ENCODE assay signal across 31 mouse cellular contexts in genomic region chr1:26649704-26650388, GRCm38 (mm10). TPM values are rescaled to one million over a fixed set of nuclear protein-coding genes. Genes with fewer than 3 reads are reported as not detected.
DNase-seq lines count a peak whose midpoint lies in the region; ATAC-seq lines count a peak whose summit lies in the region.
"Had no signal": no experiment of that assay in that cellular context is flagged by ENCODE, and none has a peak within 500 bp of the region (broad histone marks: within the 10 kb centered on the region; RNA-seq: fewer than 3 reads in every experiment).

No protein-coding gene starts in this region.

- H3K4me3 ChIP-seq in forebrain, embryonic 14.5 days (ENCODE audit: low read depth, low read length) = no peak overlapping the region
- no peak overlapping the region for H3K4me3 ChIP-seq in forebrain, embryonic 13.5 days
- H3K4me3 ChIP-seq in midbrain, embryonic 13.5 days (replicated peaks) = no peak overlapping the region
- H3K4me3 ChIP-seq: heart, embryonic 10.5 days; intestine, embryonic 15.5 days; limb, embryonic 12.5 days had no signal

- no peaks in the 10 kb centered on the region for H3K27me3 ChIP-seq in forebrain, embryonic 14.5 days (replicated peaks; ENCODE audit: control insufficient read depth, insufficient read depth, low read length)
- no peaks in the 10 kb centered on the region for H3K27me3 ChIP-seq in forebrain, embryonic 13.5 days
- H3K27me3 ChIP-seq in midbrain, embryonic 13.5 days = no peaks in the 10 kb centered on the region
- H3K27me3 ChIP-seq: intestine, embryonic 15.5 days; limb, embryonic 12.5 days had no signal

- H3K36me3 ChIP-seq in forebrain, embryonic 14.5 days (ENCODE audit: control insufficient read depth, insufficient read depth, low read length) = no peaks in the 10 kb centered on the region
- no peaks in the 10 kb centered on the region for H3K36me3 ChIP-seq in forebrain, embryonic 13.5 days (ENCODE audit: poor library complexity, severe bottlenecking)
- H3K36me3 ChIP-seq in midbrain, embryonic 13.5 days = no peaks in the 10 kb centered on the region
- H3K36me3 ChIP-seq: heart, embryonic 10.5 days; intestine, embryonic 15.5 days; limb, embryonic 12.5 days had no signal

- WGBS in forebrain, embryonic 14.5 days = 37% methylated on average over 1 of the region's 1 CpGs
- WGBS in forebrain, embryonic 13.5 days = 37% methylated on average over 1 of the region's 1 CpGs
- WGBS in midbrain, embryonic 13.5 days = 23% methylated on average over 1 of the region's 1 CpGs

- ATAC-seq in forebrain, embryonic 14.5 days = peak; percentile 18; the same call in 1 of the 2 replicates
- ATAC-seq in forebrain, embryonic 13.5 days = no peak
- peak; percentile 74 for ATAC-seq in midbrain, embryonic 13.5 days
- ATAC-seq: activated CD4-positive, CD25-positive, alpha-beta regulatory T cell, adult 4 months; intestine, embryonic 15.5 days; liver, postnatal 0 days; lung, postnatal 0 days had no signal

- no peaks in the 10 kb centered on the region for H3K4me1 ChIP-seq in forebrain, embryonic 14.5 days (ENCODE audit: control insufficient read depth, insufficient read depth, low read length)
- no peaks in the 10 kb centered on the region for H3K4me1 ChIP-seq in forebrain, embryonic 13.5 days
- peaks cover 3% of the 10 kb centered on the region; the same call in 1 of the 2 replicates for H3K4me1 ChIP-seq in midbrain, embryonic 13.5 days (replicated peaks)
- H3K4me1 ChIP-seq: heart, embryonic 10.5 days; intestine, embryonic 15.5 days; limb, embryonic 12.5 days had no signal

- H3K9ac ChIP-seq in forebrain, embryonic 14.5 days (ENCODE audit: low read length) = no peak overlapping the region
- no peak overlapping the region for H3K9ac ChIP-seq in forebrain, embryonic 13.5 days
- H3K9ac ChIP-seq in midbrain, embryonic 13.5 days (replicated peaks) = no peak overlapping the region
- H3K9ac ChIP-seq: intestine, embryonic 15.5 days; limb, embryonic 12.5 days; liver, postnatal 0 days had no signal

- peak; percentile 2 for DNase-seq in cerebellum, adult 9-10 months
- no peak for DNase-seq in cerebellum, postnatal 25 days
- peak; percentile 20 for DNase-seq in forebrain, embryonic 14.5 days (ENCODE audit: low spot score)
- DNase-seq in brain, adult 2 months (ENCODE audit: low read depth, low spot score) = peak; percentile 3
- DNase-seq in heart, adult 18-20 months = no peak
- DNase-seq in layer of hippocampus, postnatal 14 days (ENCODE audit: low spot score in 2 of 2) = no peak
- DNase-seq: adrenal gland, adult 8-10 months; cerebellum, adult 2 months; kidney, adult 8-10 months; kidney, postnatal 10 days; layer of hippocampus, postnatal 36 days; liver, postnatal 0 days; right cerebral cortex, postnatal 25 days; spleen, adult 18-20 months; thymus, postnatal 36 days had no signal

- H3K9me3 ChIP-seq in forebrain, embryonic 14.5 days (replicated peaks; ENCODE audit: control insufficient read depth, low read length) = no peaks in the 10 kb centered on the region
- H3K9me3 ChIP-seq in forebrain, embryonic 13.5 days (replicated peaks) = no peaks in the 10 kb centered on the region
- H3K9me3 ChIP-seq in midbrain, embryonic 13.5 days = no peaks in the 10 kb centered on the region
- H3K9me3 ChIP-seq: heart, embryonic 10.5 days; intestine, embryonic 15.5 days; limb, embryonic 12.5 days had no signal

- H3K4me2 ChIP-seq in forebrain, embryonic 14.5 days (ENCODE audit: low read length) = no peak overlapping the region
- no peak overlapping the region for H3K4me2 ChIP-seq in forebrain, embryonic 13.5 days
- no peak overlapping the region for H3K4me2 ChIP-seq in midbrain, embryonic 13.5 days (replicated peaks)
- H3K4me2 ChIP-seq: intestine, embryonic 15.5 days; limb, embryonic 12.5 days; liver, embryonic 11.5 days had no signal

- H3K27ac ChIP-seq in forebrain, embryonic 14.5 days (ENCODE audit: low read depth, low read length) = no peak overlapping the region
- no peak overlapping the region for H3K27ac ChIP-seq in forebrain, embryonic 13.5 days
- H3K27ac ChIP-seq in midbrain, embryonic 13.5 days = no peak overlapping the region
- H3K27ac ChIP-seq: heart, embryonic 10.5 days; intestine, embryonic 15.5 days; limb, embryonic 12.5 days had no signal

RNA-seq across cellular contexts. Expression of gene 4931408C20Rik, which starts 37.4 kb away (rescaled TPM):
- not detected in 2 replicates for polyA plus RNA-seq in forebrain, embryonic 14.5 days (2014; fragmentation: Nextera tagmentation; extraction: Ambion mirVana)
- not detected in 2 replicates for polyA plus RNA-seq in forebrain, embryonic 13.5 days (2015; fragmentation: Nextera tagmentation; extraction: Ambion mirVana)
- not detected in 2 replicates for polyA plus RNA-seq in midbrain, embryonic 13.5 days (2015; fragmentation: Nextera tagmentation; extraction: Ambion mirVana)
- not detected for total RNA-seq in heart, adult 18-20 months (2021)
- total RNA-seq in layer of hippocampus, postnatal 14 days (2021) = not detected
- total RNA-seq: adrenal gland, adult 8-10 months; gastrocnemius, adult 8-10 months; hematopoietic stem cell, adult 5-6 weeks; layer of hippocampus, adult 18-20 months; layer of hippocampus, postnatal 36 days; monocyte, adult 5-6 weeks; neutrophil, adult 5-6 weeks had no signal
- polyA plus RNA-seq: activated CD4-positive, CD25-positive, alpha-beta regulatory T cell, adult 4 months; cerebellum, adult 2 months; cortical plate, adult 2 months; gonadal fat pad, adult 2 months; heart, embryonic 10.5 days; heart, embryonic 16.5 days; intestine, embryonic 15.5 days; limb, embryonic 12.5 days; liver, embryonic 11.5 days; liver, postnatal 0 days; lung, postnatal 0 days had no signal

Comparison
In these comparisons a context has a peak if more than half of its experiments do, and no peak if none do; other contexts are left out.
1. DNase-seq: peak in cerebellum, adult 9-10 months (single experiment), forebrain, embryonic 14.5 days (single experiment) and brain, adult 2 months (single experiment); none in cerebellum, postnatal 25 days (0 of 2), heart, adult 18-20 months (0 of 2) and layer of hippocampus, postnatal 14 days (0 of 2).